Mouse (Mus musculus): Measurements from ENCODE around the gene Gzmm.
"Not testable (repeated sequence)": the region's sequence is repeated elsewhere in the genome, so short reads cannot be mapped to it uniquely, and the experiment has no call there.

The Gzmm gene

DNA sequence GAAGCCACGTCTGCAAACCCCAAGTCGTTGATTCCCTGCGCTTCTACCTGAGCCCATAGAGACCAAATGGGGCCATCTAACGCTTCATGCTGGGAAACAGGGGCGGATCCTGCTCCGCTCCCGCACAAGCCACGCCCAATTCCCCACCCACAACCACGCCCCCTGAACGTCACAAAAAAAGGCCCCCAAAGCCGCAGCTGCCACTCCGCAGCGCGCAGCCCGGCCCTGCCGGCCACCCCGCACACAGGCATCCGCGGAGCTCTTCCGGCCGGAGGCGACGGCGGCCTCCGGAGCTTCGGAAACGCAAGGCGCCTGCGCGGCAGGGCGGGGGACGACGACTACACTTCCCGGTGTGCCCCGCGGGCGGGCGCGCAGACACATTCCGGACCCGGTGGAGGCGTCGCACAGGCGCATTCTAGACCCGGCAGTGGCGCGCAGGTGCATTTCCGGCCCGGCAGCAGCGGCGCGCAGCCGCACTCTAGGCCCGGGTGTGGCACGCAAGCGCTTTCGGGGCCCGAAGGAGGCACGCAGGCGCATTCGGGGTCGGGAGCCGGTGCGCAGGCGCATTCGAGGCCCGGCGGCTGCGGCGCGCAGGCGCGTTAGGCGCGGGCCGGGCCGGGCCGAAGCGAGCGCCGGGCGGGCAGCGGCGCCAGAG, 7.1 kb upstream of the Gzmm start, which contains the start of gene Cdc34:
Gene Cdc34 (plus strand): TSS at position 605 of the 655 bp plus-strand sequence.
- peak; percentile 97 for DNase-seq (ENCODE audit: low read depth)

DNA sequence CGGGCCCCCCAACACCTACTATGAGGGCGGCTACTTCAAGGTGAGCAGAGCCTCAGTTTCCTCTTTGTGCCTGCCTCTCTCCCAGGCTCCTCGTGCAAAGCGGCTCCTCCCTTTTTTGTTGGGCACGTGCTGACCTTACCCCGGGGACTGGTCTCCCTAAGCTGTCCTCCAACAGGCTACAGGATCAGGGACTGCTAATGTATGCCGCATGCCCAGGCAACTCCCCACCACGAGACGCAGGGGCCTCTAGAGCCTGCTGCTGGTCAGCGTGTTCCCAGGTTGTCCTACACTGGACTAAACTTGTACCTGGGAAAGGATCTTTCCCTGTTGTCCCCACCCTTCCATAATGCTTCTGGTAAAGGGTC, 6.3 kb upstream of the Gzmm start:
- no peak for DNase-seq (ENCODE audit: low read depth)

DNA sequence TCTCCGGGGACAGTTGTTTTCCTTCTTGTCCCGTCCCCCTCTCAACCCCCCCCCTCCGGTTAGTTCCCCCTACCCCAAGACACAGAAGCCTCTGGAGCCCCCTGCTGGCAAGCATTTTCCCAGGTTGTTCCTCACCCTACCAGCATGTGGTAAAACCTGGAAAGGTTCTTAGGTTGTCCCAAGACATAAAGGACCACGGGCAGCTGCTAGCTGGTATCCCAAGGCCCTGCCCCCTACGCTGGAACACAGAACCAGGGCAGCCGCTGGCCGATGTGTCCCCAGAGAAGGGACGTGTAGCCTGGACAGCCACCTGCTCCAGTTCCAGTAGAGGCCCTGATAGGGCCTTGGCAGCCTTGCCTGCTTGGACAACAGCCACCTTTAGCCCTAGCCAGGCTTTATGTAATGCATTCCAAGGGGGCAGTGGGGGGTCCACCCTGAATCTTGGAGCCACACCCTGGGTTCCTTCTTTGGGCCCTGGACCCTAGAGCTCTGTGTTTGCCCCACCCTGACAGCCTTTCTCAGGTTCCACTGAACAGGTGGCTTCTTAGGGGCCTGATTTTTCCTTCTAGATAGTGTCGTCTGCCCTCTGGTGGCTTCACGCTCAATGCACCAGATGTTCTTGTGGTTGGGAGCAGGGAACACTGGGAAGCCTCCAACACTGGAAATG, 5.8 kb upstream of the Gzmm start:
- no peak for DNase-seq (ENCODE audit: low read depth)

DNA sequence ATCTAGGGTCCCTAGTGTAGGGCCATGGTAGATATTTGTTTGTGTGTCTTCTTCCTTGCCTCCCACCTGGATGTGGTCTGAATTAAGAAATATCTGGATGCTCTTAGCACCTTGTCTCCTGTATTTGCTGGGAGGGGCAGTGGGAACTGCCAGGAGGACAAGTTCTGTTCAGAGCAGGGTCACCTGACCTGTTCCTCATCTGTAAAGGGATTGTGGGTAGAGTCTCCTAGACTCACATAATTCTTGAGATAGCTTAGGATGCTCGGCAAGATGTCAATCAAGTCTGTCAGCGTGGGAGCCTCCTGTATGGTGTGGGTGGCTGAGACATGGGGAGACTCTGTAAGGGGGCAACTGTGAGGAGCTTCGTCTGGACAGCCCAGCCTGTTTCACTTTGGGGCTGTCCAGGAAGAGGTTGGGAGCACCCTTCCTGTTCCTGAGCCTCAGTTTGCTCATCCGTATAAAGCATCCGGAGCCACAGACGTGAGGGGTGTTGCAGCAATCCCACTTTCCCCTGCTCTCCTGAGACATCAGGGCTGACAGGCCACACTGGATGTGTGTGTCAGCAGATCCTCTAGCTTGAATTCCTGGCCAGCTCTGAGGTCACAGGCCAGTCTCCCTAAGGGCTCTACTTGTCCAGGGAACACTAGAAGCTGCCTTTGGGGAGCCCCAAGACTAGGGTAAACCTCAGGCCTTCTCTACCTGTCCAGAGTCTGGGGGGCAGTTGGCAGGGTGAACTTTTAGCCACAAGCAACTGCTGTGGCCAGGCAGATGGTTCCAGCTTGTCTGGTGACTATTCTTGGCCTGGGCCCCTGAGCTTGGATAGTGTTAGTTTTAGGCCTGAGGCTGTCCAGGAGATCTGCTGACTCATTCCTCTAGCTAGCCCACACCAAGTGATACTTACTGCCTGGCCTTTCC, 4.8 kb upstream of the Gzmm start:
- DNase-seq (ENCODE audit: low read depth) = peak; percentile 66

DNA sequence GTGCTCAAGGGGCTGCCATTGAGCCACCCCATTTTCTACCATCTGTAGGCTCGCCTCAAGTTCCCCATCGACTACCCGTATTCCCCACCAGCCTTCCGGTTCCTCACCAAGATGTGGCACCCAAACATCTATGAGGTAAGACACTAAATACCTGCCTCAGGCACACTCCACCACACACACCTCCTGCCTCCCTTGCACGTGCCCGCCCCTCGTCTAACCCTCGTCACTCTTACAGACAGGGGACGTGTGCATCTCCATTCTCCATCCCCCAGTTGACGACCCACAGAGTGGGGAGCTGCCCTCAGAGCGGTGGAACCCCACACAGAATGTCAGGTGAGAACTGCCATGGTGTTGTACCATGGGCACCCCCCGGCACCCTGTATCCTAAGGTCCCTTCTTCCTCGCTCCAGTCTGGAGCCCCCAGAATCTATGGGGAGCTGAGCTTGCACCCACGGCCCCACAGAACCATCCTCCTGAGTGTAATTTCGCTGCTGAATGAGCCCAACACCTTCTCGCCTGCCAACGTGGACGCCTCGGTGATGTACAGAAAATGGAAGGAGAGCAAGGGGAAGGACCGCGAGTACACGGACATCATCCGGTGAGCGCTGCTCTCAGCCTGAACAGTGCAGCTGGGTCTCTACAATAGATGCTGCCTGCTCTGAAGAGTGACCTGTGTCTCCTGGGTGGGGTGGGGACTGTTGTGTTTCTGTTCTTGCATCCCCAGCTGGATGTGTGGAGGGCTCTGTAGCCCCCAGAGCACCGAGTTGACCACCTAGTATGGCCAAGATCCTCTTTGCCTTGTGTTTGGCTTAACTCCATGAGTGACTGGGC, 3.8 kb upstream of the Gzmm start:
- no peak for DNase-seq (ENCODE audit: low read depth)

DNA sequence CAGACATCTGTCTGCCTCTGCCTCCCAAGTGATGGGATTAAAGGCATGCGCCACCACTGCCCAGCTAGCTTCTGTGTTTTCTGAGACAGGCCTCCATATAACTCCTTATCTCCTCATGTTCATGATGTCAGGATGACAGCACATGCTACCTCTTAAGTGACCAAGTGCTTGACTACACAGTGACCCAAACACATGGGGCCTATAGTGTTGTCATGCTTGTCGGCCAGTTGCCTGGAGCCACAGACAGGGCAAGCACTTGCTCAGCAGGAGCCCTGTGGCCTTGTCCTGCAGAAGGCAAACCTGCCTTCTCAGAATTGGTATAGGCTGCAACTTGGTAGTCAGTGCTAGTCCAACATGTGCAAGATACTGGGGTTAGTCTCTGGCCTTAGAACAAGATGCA, 2.6 kb upstream of the Gzmm start:
- DNase-seq (ENCODE audit: low read depth) = no peak

DNA sequence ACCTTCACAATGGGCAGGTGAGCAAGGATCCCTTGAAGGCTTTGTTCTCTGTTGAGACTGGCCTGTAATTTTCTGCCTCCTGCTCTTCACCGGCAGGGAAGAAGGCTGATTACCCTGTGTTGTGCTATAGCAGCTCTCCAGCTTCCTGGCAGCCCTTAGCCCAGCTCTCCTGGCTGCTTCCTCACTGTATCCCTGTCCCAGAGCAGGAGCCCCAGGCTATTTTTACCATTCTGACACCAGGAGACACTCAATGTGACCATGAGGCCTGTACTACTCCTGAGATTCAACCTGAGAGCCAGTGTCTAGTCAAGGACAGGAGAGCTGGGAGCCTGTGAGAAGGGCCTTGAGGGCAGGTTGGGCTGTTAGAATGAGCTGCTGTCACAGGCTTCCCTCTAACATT, 2.1 kb upstream of the Gzmm start:
- no peak for DNase-seq (ENCODE audit: low read depth)

DNA sequence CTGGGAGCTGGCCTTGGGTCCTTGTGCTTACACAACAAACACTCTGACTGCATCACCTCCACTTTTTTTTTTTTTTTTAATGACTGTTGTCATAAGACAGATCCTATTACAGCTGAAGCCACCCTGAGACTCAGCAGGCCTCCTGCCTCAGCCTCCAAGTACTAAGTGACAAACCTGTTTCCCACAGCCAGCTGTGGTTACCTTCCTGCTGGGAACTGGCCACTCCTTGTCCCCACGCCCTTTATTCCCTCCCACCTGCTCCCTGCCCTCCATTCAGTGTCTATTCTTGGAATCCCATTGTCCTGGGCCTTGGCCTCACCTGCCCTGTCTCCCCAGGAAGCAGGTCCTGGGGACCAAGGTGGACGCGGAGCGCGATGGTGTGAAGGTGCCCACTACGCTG, 1.3 kb upstream of the Gzmm start:
- no peak for DNase-seq (ENCODE audit: low read depth)

DNA sequence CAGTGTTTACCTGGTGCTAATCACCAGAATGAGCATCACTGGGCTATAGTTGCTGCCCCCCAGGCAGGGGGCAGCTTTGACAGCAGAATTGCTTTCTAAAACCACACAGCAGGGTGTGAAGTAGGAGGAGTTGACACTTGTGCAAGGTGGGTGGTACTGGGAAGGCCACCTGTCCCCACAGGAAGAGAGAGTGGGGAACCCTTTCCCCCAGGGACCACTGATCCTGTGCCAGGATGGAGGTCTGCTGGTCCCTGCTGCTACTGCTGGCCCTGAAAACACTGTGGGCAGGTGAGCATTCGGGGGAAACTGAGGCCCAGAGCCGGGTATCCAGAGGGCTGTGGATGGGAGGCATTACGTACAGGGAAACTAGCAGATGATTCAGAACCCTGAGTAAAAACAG, 358 bp downstream of the Gzmm start:
- no peak for DNase-seq (ENCODE audit: low read depth)

DNA sequence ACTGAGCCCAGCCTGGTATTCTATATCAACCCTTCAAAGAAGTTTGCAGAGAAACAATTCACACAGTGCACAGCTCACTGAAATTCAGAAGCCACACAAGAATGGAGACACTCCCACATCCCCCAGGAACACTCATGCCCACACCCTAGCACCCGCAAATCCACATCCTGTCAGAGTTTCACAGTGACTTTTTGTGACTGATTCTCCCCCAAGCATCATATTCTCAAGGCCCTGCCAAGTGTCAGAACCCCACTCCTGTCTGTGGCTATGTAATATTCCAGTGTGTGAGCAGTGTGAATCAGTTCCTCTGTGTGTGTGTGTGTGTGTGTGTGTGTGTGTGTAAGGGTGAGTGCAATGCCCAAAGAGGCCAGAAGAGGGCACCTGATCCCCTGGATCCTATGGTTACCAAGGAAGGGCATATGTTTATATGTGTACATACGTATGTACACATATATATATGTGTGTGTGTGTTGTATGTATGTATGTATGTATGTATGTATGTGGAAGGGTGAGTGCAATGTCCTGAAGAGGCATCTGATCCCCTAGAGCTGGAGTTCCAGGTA, 3.2 kb downstream of the Gzmm start:
- DNase-seq (ENCODE audit: low read depth) = no peak

DNA sequence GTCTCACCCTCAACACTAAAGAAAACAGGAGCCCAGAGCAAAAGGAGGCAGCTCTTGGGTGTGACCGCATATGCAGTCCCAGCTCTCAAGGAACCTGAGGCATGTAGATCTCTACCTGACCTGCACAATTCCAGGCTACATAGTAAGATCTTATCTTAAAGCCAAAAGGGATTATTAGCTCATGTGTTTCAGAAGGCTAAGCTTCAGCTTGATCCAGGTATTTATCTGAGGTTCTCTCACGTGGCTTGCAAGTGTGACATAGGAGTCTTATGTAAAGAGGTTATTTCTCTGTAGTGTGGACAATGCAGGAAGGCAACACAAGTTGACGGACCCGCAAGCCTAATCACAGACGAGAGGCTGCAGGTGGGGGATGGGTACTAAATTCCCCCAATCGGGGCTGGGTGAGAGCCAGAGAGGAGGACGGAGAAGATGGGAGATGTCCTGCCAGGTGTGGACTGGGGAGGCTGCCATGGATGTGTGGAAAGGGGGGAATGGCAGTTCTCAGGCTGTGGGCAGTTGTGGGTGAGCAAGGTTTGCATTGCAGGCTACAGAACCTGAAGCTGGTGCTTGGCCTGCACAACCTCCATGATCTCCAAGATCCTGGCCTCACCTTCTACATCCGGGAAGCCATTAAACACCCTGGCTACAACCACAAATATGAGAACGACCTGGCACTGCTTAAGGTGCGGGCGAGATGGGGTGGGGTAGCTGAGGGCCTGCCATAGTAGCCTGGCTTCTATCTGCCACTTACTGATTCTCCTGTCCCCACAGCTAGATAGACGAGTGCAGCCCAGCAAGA, 5.0 kb downstream of the Gzmm start:
- no peak for DNase-seq (ENCODE audit: low read depth)

DNA sequence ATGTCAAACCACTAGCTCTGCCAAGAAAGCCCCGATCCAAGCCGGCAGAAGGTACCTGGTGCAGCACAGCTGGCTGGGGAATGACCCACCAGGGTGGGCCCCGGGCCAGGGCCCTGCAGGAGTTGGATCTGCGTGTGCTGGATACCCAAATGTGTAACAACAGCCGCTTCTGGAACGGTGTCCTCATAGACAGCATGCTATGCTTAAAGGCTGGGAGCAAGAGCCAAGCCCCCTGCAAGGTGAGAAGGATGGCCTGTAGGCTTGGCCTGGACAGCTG, 5.5 kb downstream of the Gzmm start:
- no peak for DNase-seq (ENCODE audit: low read depth)

DNA sequence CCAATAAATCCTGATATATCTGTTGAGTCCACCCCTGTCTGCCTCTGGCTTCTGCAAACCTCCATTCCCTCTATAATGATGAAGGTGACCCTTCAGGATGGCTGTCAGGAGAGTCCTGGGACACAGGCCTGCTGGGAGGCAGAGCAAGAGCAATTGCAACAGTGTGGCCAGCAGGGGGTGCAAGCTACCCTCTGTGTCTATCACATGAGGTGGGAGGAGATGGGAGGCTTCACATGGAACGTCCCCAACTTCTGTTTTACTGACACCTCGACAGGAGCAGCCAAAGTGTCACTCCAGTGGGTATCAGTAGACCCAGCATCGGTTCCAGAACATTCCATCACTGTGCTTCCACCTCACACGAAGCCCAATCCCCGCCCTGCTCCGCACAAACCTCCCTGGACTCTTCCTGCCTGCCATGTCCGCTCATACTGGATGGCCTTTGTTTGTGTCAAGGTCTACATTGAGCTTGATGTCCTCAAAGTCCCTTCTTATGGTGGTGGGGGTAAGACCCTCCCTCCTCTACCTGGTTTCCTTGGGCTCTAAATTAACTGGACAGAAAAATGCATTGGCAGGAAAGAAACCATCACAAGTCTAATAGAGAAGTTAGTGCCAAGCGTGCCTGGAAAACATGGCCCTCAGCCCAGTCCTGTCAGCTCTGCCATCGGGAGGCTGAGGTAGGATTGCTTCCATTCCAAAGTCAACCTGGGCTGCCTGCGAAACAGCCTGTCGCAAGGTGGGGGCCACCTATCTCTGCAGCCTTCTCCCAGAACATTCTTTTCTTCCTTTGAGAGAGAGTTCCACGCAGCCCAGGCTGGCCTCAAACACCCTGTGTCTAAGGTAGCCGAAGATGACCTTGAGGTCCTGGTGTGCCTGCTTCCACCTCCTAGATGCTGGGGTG, 6.7 kb downstream of the Gzmm start:
- DNase-seq (ENCODE audit: low read depth) = peak; percentile 76

DNA sequence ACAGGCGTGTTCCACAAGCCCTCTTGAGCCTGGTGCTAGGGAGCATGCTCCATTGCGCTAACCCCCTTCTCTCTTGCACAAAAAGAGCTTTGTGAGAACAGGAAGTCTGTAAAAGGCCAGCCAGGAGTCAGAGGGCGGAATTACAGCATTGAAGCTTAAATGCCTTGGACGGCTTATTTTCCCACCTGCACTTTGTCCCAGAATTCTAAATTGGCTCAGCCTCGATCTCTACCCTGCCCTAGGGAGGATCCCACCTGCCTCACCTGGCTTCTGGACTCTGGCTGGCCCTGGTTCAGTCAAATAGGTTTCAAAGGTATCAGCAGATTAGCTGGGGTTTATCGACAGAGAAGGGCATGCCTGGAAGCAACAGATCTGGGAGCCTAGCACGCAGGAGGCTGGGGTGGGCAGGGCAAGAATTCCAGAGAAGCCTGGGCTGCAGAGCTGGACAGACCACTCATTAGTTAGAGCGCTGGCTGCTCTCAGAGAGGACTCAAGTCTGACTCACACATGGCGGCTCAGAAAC, 7.4 kb downstream of the Gzmm start:
- DNase-seq (ENCODE audit: low read depth) = peak; percentile 81

DNA sequence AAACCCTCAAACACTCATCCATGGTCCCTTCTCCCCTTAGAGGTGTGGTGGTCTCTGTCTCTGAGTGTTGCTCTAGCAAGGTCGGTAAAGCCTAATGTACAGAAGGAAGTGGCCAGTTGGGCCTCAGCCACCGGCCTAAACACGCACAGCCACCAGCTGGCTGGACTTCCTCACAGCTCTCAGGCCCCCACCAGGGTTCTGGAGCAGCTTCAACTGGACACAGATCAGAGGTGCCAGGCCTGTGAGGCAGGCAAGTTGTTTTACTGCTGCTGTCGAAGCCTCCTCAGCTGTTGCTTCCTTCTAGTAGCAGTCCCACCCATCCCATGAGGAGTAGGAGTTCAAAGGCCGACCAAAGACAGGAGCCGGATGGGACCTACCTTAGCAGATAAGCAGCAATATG, 9.1 kb downstream of the Gzmm start:
- DNase-seq (ENCODE audit: low read depth) = no peak

DNA sequence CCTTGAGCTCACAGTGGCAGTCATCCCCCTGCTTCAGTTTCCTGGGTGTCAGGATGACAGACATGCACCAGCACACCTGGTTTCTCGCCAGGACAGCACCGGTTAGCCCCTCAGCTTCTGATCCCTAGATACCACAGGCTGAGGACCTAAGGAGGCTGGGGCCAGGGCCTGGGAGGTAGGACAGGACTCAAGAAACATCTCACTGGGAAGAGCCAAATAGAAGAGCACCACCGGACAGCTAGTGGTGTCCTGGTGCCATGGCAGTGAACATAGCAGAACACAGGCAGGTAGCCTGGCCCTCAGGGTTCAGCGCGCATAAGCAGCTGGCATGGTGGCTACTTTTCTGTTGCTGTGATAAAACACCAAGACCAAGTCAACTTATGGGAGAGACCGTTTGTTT, 9.6 kb downstream of the Gzmm start:
- no peak for DNase-seq (ENCODE audit: low read depth)

DNA sequence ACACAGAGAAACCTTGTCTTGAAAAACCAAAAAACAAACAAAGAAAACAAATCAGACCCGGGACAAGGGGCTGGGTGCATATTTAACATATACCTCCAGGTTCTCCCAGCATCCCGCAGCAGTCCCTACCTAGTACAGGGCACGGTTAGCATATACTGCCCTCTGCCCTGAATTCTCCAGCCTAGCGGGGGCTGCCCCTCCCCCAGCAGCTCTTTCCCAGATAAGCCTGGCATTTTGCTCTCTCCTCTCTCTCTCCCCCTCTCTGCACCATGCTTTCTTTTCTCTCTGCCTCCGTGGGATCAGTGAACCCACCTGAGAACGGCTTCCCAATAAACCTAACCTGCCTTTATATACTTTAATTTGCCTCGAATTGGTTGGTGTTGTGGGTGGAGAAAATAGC, 11.9 kb downstream of the Gzmm start:
- DNase-seq (ENCODE audit: low read depth) = no peak

DNA sequence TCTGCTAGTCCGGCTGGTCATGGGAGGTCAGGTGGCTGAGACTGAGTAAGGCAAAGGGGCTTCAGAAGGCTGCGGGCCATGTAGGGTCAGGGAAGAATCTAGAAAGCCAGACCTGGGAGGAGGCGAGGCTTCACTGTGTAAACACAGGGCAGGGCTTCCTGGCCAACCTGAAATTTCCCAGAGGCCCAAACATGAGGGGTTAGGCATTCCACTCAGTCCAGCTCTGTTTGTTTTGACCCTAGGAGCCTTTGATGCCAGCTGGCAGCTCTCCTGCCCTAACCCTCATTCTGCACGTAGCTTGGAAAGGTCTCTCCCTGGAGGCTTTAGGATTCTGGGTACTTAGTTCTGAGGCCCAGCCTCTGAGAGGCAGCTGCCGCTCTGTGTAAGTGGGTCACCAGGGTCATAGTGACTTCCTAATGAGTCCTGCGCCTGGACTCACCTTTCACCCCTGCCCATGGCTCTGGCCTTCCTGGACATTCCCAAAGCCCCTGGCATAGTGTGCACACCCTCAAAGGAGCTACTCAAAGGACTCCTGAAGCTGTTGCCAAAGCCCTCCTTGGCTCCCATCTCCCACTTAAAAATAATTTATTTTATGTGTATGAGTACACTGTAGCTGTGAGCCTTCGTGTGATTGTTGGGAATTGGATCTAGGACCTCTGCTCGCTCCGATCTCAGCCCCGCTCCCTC, 12.8 kb downstream of the Gzmm start:
- peak; percentile 84 for DNase-seq (ENCODE audit: low read depth)

DNA sequence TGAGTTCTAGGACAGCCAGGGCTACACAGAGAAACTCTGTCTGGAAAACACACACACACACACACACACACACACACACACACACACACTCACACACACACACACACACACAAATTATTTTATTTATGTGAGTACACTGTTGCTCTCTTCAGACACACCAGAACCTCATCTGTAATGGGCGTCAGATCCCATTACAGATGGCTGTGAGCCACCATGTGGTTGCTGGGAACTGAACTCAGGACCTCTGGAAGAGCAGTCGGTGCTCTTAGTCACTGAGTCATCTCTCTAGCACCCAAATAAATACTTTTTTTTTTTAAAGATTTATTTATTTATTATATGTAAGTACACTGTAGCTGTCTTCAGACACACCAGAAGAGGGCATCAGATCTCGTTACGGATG, 14.2 kb downstream of the Gzmm start:
- DNase-seq (ENCODE audit: low read depth) = not testable (repeated sequence)
